Mouse (Mus musculus) hindbrain, embryonic 14.5 days (tissue): ENCODE data around the gene Omp. TPM values are rescaled to one million over a fixed set of nuclear protein-coding genes. Genes with fewer than 3 reads are reported as not detected.

Experiments used
- ATAC-seq: fragments of 200-750 bp; cut with Nextera tagmentation; 2 replicates; pipeline ENCODE4 v1.8.0; 2017; ENCODE audit warnings: moderate number of reproducible peaks, mild to moderate bottlenecking, moderate TSS enrichment, moderate library complexity; ENCODE audit not compliant: low FRiP score
- DNase-seq: peaks from one replicate; pipeline ENCODE4 v3.0.0-alpha.2; 2015; ENCODE audit warnings: low spot score
- H3K27ac ChIP-seq: fragments of 300-500 bp; sonication (generic); 2 replicates; pipeline ENCODE4 v1.5.1; 2014; ENCODE audit warnings: mild to moderate bottlenecking, moderate library complexity
- H3K27me3 ChIP-seq: fragments of 300-500 bp; sonication (generic); 2 replicates; pipeline ENCODE4 v1.6.1; 2014; ENCODE audit warnings: mild to moderate bottlenecking, low read length, mixed read lengths; ENCODE audit not compliant: control insufficient read depth, insufficient read depth
- H3K36me3 ChIP-seq: fragments of 300-500 bp; sonication (generic); replicated peaks from 2 replicates; pipeline ENCODE4 v1.6.1; 2014; ENCODE audit not compliant: control insufficient read depth, insufficient read depth
- H3K4me1 ChIP-seq: fragments of 300-500 bp; sonication (generic); replicated peaks from 2 replicates; pipeline ENCODE4 v1.6.1; 2014; ENCODE audit warnings: antibody characterized with exemption, low read length, mixed read lengths; ENCODE audit not compliant: control insufficient read depth, insufficient read depth
- H3K4me2 ChIP-seq: fragments of 300-500 bp; sonication (generic); replicated peaks from 2 replicates; pipeline ENCODE4 v1.6.1; 2014; ENCODE audit warnings: mild to moderate bottlenecking, moderate library complexity
- H3K4me3 ChIP-seq: fragments of 300-500 bp; sonication (generic); replicated peaks from 2 replicates; pipeline ENCODE4 v1.5.1; 2014; ENCODE audit warnings: mild to moderate bottlenecking, low read length
- H3K9ac ChIP-seq: fragments of 300-500 bp; sonication (generic); 2 replicates; pipeline ENCODE4 v1.6.1; 2014
- H3K9me3 ChIP-seq: fragments of 300-500 bp; sonication (generic); 2 replicates; pipeline ENCODE4 v1.6.1; 2016; ENCODE audit warnings: low read length; ENCODE audit not compliant: control insufficient read depth
- WGBS: fragments of 180-500 bp; shearing (Covaris S2); extraction: QIAGEN DNeasy Blood & Tissue Kit; methylation state at CpG from one replicate; pipeline ENCODE4 v1.1.7; 2014; 5-methylcytosine and 5-hydroxymethylcytosine counted together
- polyA plus RNA-seq: library from polyadenylated mRNA; unstranded; fragments of >200 nt; fragmentation: Nextera tagmentation; extraction: Ambion mirVana; gene quantifications from 2 replicates; pipeline ENCODE4 v1.2.1, GENCODE M21; 2014

Gene Omp
- polyA plus RNA-seq, 1 experiment from 2014 or later: 0.32 TPM

DNA sequence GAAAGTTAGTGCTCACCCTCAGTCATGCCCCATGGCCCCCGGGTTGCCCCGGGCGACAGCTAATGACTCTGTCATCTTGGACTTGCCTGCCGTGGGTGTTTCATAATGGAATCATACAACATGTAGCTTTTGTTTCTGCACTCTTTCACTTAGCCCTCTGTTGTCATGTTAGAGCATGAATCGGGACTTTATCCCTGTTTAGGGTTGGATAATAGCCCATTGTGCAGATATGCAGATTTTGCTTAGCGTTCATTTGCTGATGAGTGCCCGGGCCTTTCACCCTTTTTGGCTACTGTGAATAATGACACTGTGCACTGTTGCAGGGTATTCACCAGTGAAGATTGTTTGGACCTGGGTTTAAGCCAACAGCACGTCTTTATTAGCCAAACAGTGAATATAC is 41.3 kb upstream of the Omp start:
- Histone ChIP-seq H3K4me1 (peaks cover 8% of the 10 kb centered on the region), H3K36me3 (no peaks in the 10 kb centered on the region), H3K9me3 (no peaks in the 10 kb centered on the region), H3K4me3 (no peak overlapping the region), H3K9ac (no peak overlapping the region), H3K27ac (peak overlapping the region; percentile 71; the same call in 1 of the 2 replicates), H3K27me3 (peaks cover 11% of the 10 kb centered on the region), H3K4me2 (no peak overlapping the region)
- WGBS: 24% methylated on average over 8 of the region's 8 CpGs
- DNase-seq (peak; percentile 61), ATAC-seq (peak; percentile 86; the same call in 1 of the 2 replicates)

DNA sequence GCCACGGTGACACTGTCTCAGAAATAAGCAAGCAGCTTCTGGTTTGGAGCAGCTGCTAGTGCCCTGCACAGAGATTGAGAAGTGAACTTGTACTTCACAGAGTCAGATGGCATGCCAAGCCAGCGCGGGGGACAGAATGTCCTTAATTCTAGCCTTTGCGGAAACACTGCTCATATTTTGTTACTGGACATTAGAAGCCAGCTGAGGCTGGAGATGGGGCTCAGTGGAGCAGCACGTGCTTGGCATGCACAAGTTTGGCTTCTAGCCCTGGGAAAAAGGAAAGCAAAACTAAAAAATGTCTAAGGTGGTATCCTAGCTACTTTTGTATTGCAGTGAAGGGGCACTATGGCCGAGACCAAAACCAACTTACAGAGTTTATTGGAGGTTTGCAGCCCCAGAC is 40.0 kb upstream of the Omp start:
- Histone ChIP-seq H3K27me3 (0 out of 2 replicates have a peak, but pooled peaks cover 4% of the 10 kb centered on the region), H3K9me3 (no peaks in the 10 kb centered on the region), H3K9ac (no peak overlapping the region), H3K4me1 (peaks cover 8% of the 10 kb centered on the region), H3K4me2 (no peak overlapping the region), H3K36me3 (no peaks in the 10 kb centered on the region), H3K27ac (peak overlapping the region; percentile 71), H3K4me3 (no peak overlapping the region)
- peak; percentile 53 for DNase-seq
- ATAC-seq: 0 out of 2 replicates have a peak, but pooled peaks have one; percentile 32
- 56% methylated on average over 6 of the region's 6 CpGs for WGBS

- Histone ChIP-seq H3K4me1 (peaks cover 10% of the 10 kb centered on the region), H3K27me3 (no peaks in the 10 kb centered on the region), H3K27ac (no peak overlapping the region), H3K9me3 (no peaks in the 10 kb centered on the region), H3K36me3 (no peaks in the 10 kb centered on the region), H3K4me3 (peak overlapping the region; percentile 54), H3K9ac (peak overlapping the region; percentile 51), H3K4me2 (peak overlapping the region; percentile 65)
- DNase-seq (no peak), ATAC-seq (no peak; the same call in none of the 2 replicates)
- WGBS: 82% methylated on average over 5 of the region's 5 CpGs
These were observed 33.4 kb upstream of the Omp start for GRCm38 (mm10) chr7:98178560-98179231.

- peak within 1 kb of the TSS; percentile 65 for H3K4me2 ChIP-seq
- no peak within 1 kb of the TSS for H3K27ac ChIP-seq
- no peaks in the 10 kb centered on the region for H3K36me3 ChIP-seq
- DNase-seq (peak; percentile 76), ATAC-seq (peak; percentile 86)
- H3K4me1 ChIP-seq: peaks cover 13% of the 10 kb centered on the region
- 2% methylated on average over 43 of the region's 44 CpGs for WGBS
- H3K27me3 ChIP-seq: no peaks in the 10 kb centered on the region
- peak within 1 kb of the TSS; percentile 64 for H3K9ac ChIP-seq
- H3K9me3 ChIP-seq: no peaks in the 10 kb centered on the region
- peak within 1 kb of the TSS; percentile 54 for H3K4me3 ChIP-seq
These were observed 32.7 kb upstream of the Omp start, which contains the start of gene Capn5 for GRCm38 (mm10) chr7:98177929-98178559. Gene Capn5, minus strand, starts transcription at chr7:98178274.

DNA sequence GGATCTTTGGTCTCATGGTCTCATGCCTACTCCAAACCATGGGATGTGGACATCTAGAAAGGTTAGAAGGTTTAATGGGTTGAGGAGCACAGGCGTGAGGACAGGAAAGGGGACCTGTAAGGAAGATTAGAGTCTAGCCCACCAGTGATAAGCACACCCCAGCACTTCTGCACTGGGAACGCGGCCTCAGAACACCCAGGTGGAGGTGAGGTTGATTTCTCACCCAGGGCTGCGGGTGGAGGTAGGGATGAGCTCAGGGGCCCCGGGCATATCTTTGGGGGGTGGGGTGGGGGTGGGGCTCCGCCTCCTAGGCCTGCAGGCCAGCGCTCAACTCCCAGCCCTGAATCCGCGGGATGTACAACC is 32.2 kb upstream of the Omp start:
- Histone ChIP-seq H3K4me2 (peak overlapping the region; percentile 65), H3K27me3 (no peaks in the 10 kb centered on the region), H3K4me1 (peaks cover 13% of the 10 kb centered on the region), H3K4me3 (peak overlapping the region; percentile 54), H3K36me3 (no peaks in the 10 kb centered on the region), H3K9ac (peak overlapping the region; percentile 64), H3K27ac (no peak overlapping the region), H3K9me3 (no peaks in the 10 kb centered on the region)
- WGBS: 5% methylated on average over 9 of the region's 9 CpGs
- DNase-seq (no peak), ATAC-seq (no peak)

DNA sequence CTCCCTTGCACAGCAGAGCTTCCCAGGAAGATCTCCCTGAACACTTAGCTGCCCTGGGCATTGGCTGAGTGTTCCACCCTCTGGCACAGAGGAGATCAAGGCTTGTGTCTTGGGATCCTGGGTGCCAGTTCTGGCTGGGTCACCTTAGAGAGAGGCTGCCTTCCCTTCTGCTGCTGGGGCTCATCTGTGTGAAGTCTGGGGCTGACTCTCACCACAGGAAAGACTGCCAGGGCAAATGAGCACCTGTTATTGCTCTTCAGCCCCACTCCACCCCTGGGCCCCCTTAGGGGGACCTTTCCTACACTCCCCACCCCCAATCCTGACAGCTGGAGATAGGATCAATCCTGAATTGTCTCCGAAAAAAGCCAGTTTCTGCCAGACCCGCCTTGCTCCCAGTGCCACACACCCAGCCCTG is 31.8 kb upstream of the Omp start:
- H3K4me2 ChIP-seq: peak overlapping the region; percentile 65
- H3K9ac ChIP-seq: peak overlapping the region; percentile 64; the same call in 1 of the 2 replicates
- H3K9me3 ChIP-seq: no peaks in the 10 kb centered on the region
- DNase-seq: no peak
- H3K4me1 ChIP-seq: peaks cover 13% of the 10 kb centered on the region
- no peaks in the 10 kb centered on the region for H3K36me3 ChIP-seq
- no peak overlapping the region for H3K27ac ChIP-seq
- no peak for ATAC-seq
- H3K4me3 ChIP-seq: peak overlapping the region; percentile 54
- WGBS: 64% methylated on average over 2 of the region's 2 CpGs
- H3K27me3 ChIP-seq: no peaks in the 10 kb centered on the region

GRCm38 (mm10) chr7:98176322-98177070 is 31.2 kb upstream of the Omp start:
- DNase-seq (no peak), ATAC-seq (no peak)
- Histone ChIP-seq H3K36me3 (no peaks in the 10 kb centered on the region), H3K27me3 (no peaks in the 10 kb centered on the region), H3K9ac (0 out of 2 replicates have a peak overlapping the region, but pooled peaks have one; percentile 64), H3K4me2 (peak overlapping the region; percentile 65), H3K4me1 (peaks cover 13% of the 10 kb centered on the region), H3K9me3 (no peaks in the 10 kb centered on the region), H3K27ac (no peak overlapping the region), H3K4me3 (peak overlapping the region; percentile 54)
- 72% methylated on average over 8 of the region's 8 CpGs for WGBS

GRCm38 (mm10) chr7:98174883-98175755 is 29.8 kb upstream of the Omp start:
- H3K4me2 ChIP-seq: 0 out of 2 replicates have a peak overlapping the region, but pooled peaks have one; percentile 2
- no peak overlapping the region for H3K9ac ChIP-seq
- ATAC-seq (no peak), DNase-seq (no peak)
- H3K4me3 ChIP-seq: no peak overlapping the region
- H3K9me3 ChIP-seq: no peaks in the 10 kb centered on the region
- H3K4me1 ChIP-seq: peaks cover 13% of the 10 kb centered on the region
- no peaks in the 10 kb centered on the region for H3K27me3 ChIP-seq
- H3K36me3 ChIP-seq: no peaks in the 10 kb centered on the region
- no peak overlapping the region for H3K27ac ChIP-seq
- 87% methylated on average over 4 of the region's 4 CpGs for WGBS
